Mouse (Mus musculus) megakaryocyte, embryonic 14.5 days (primary cell): ENCODE measurements around the gene Me3.

Experiments used
- FLI1 ChIP-seq: IDR thresholded peaks from 2 replicates; pipeline ENCODE4 v1.6.1; 2012; ENCODE audit warnings: low read length, inconsistent platforms, mixed read lengths
- GATA1 ChIP-seq: IDR thresholded peaks from 3 replicates; pipeline ENCODE4 v1.6.1; 2012; ENCODE audit warnings: mixed read lengths, low read length, inconsistent platforms, borderline replicate concordance

DNA sequence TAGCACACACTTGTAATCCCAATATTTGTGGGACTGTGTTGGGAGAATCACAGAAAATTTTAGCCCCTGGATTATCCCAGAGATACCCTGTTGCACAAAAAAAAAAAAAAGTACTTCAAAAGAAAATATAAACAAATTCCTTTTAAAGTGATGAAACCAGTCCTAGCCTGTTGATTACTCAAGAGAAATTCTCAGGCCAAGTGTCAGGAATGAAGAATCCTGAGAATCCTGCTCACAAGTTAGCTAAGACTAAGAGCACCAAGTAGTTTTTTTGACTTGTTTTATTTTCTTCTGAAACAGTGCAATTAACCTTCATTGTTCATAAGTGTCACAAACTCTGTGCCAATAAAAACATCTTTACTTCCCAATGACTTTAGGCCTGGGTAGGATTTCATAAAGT is 44.0 kb downstream of the Me3 start:
- TF ChIP-seq FLI1 = no peak
- TF ChIP-seq GATA1 = no peak
